Mouse (Mus musculus) c-Kit-positive CD71-negative TER-119-negative erythroid progenitor cells, embryonic 14.5 days (primary cell): ENCODE measurements around the gene Nrl.

Source experiments
- DNase-seq: peaks from one replicate; pipeline ENCODE4 v3.0.0-alpha.2; 2013; ENCODE audit warnings: low read depth

Nrl gene

DNA sequence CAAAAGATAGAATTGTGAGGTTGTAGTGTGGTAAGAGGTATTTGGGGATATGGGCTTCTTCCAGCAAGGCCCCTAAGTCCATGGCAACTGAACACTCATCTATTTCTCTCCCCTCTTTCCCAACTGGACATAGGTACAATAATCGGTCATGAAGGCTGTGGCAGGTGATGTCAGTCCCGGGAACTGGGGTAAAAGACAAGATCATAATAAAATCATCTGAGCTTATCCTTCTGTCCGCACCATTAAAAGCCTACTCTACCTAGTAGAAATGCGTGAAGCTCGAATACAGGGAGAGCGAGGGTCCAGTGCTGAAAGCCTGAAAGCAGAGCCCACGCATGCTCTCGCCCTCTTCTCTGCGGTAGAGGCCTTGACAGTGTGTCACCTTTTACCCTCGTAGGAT lies 45.2 kb downstream of the Nrl start:
- DNase-seq = no peak

DNA sequence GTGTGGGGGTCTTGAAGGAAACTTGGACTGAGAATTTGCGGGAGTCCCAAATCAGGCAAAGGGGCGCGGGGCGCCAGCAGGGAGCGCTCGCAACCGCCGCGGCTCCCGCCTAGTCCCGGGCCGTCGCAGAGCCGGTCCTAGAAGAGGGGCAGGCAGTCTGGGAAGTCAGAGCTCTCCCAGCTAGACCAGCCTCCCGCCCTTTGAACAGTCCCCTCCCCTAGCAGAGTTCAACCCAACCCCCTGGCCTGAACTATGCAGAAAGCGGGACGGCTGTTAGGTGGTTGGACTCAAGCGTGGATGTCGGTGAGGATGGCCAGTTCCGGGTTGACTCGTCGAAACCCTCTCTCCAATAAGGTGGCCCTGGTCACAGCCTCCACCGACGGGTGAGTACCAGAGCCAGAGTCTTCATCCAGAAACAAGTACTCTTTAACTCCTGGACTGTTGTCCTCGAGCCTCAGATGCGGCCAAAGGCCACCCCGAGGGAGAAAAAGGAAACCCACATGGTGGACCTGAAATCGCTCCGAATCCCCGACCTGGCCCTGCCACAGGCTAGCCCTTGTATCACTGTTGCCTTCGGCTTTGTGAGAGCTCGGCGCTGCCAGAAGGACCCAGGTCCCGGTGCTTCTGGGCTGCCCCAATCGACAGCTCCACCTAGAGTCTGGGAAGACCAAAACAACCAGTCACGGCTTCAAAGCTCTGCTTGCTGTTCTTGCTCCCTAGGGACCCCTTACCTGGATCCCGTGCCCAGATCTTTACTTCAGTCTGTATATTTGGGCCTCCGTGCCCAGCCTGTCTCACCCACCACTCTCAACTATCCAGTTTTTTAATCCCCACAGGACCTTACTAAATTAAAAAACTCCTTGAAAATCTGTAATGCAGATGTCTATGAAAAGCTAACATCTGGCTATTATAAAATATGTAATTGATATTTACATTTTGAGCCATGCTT lies 45.9 kb downstream of the Nrl start, which contains the start of gene Dhrs4:
Gene Dhrs4, plus strand, starts transcription at position 108 of the 949 bp plus-strand sequence.
- peak; percentile 60 for DNase-seq

DNA sequence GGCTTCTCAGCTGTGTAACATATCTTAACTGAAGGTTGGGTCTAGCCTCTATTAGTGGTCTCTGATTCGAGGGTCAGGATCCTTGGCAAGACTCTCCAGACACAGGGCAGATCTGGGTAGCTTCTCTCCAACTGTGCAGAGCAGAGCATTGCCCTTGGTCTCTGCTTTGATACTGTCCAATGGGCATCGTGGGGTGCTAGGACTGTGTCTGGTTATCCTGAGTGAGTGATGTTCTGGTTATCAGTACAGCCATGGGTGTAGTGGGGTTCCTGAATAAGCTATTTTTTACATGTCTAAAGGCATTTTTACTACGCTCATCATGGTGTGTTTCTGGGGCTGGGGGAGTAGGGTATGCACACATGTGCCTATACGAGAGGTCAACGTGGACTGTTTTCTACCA lies 47.0 kb downstream of the Nrl start:
- no peak for DNase-seq

DNA sequence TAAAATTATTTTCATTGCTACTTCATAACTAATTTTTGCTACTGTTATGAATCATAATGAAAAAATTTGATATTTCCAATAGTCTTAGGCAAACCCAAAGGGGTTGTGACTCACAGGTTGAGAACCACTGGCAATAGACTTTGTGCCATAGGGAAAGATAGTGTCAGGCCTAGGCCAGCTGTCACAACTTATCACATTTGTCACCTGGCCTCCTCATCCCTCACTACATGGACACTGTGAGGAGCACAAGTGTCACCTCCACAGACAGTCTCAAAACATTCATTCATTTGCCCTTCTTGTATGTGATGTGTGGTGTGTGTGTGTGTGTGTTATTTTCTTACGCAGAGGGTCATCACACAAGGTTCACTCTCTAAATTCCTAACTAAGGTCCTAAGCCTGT lies 47.4 kb downstream of the Nrl start:
- DNase-seq = no peak

DNA sequence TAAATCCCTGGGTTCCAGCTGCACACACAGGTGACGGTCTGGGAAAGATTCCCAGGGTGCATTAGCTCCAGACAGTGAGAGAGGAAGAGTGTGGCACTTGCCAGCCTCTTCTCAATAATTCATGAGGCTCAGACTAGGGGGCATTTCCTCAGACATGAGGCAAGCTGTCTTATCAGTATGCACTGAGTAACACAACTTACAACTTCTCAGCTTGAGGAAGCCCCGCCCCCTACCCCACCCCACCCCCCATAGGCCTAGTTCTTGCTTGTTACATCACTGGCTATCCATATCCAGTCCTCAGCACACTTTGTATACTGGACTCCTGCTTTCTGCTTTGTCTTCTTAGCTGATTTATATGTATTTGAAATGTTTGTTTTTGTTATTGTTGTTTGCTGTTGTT lies 49.1 kb downstream of the Nrl start:
- no peak for DNase-seq

DNA sequence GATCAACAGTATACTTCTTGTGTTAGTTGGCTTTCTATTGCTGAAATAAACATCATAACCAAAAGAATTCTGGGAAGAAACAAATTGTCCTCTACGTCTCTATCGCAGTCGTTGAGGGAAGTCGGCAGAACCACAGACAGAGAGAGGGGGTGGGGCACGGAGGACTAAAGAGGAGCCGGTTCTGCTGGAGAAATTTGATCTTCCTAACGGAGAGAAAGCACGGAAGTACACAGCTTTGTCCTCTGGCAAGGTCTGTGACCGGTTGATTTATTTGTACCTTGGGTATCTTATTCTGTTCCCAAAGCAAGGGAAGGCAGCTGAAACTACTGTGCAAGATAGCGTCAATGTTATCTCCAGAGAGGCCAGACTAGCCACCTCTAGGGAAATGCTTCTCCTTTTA lies 54.0 kb downstream of the Nrl start:
- no peak for DNase-seq

DNA sequence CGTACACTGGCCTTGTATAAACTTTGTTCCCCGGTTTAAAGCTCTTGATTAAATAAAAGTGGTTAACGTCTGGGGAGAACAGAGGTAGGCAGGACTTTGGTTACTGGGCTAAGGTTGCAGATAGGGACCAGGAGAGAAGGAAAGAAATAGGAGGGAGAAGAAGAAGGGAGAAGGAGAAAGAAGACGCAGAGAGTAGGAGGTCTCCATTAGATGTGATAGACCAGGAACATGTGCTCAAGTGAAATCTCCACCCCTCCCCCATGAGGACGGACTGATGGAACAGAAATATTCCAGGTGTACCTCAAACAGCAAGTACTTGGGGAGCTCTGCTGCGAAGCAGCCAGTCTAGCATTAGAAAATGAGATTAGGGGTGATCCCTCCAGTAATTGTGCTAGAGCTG lies 55.0 kb downstream of the Nrl start:
- no peak for DNase-seq

DNA sequence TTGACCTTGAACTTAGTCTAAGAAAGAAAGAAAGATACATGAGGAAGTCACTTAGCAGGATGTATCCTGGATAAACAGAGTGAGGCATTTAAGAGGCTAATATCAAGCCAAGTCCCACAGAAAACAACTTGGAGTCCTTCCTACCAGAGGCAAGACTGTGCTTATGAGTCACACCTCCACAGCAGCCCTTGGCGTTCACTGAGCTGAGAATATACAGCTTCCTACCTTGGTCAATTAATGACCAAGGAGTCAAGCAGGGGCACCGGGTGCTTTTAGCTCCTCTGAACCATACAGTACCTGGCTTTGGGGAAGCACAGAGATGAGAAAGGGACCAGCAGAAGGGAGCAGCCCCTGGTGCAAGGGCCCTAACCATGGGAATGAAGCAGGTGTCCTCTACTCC lies 55.7 kb downstream of the Nrl start:
- no peak for DNase-seq
